Mouse (Mus musculus) lung, postnatal 0 days (tissue): Measurements from ENCODE around the gene Vars2.

Experiments used
- CTCF ChIP-seq: IDR thresholded peaks from 2 replicates; pipeline ENCODE4 v1.5.1; 2016; ENCODE audit warnings: antibody characterized with exemption, mild to moderate bottlenecking
- EP300 ChIP-seq: IDR thresholded peaks from 2 replicates; pipeline ENCODE4 v1.6.1; 2016; ENCODE audit warnings: antibody characterized with exemption, mild to moderate bottlenecking, control low read depth

- no peak for TF ChIP-seq EP300
- TF ChIP-seq CTCF = no peak
Measured at GRCm38 (mm10) chr17:35671846-35672245, 4.5 kb upstream of the Vars2 start.
